Mouse (Mus musculus) kidney, postnatal 0 days (tissue): ENCODE measurements around the gene Mnt. TPM values are rescaled to one million over a fixed set of nuclear protein-coding genes. Genes with fewer than 3 reads are reported as not detected.

Source experiments
- ATAC-seq: fragments of 200-750 bp; cut with Nextera tagmentation; replicated peaks from 2 replicates; pipeline ENCODE4 v1.8.0; 2017; ENCODE audit warnings: low read depth, moderate number of reproducible peaks, moderate TSS enrichment, moderate library complexity; ENCODE audit not compliant: low FRiP score
- DNase-seq: peaks from one replicate; pipeline ENCODE4 v3.0.0-alpha.2; 2016; ENCODE audit warnings: low spot score
- H3K27ac ChIP-seq: fragments of 300-500 bp; sonication (generic); 2 replicates; pipeline ENCODE4 v1.5.1; 2014; ENCODE audit warnings: mild to moderate bottlenecking
- H3K27me3 ChIP-seq: fragments of 300-500 bp; sonication (generic); 2 replicates; pipeline ENCODE4 v1.6.1; 2014; ENCODE audit warnings: low read length, mixed read lengths; ENCODE audit not compliant: insufficient read depth
- H3K36me3 ChIP-seq: fragments of 300-500 bp; sonication (generic); 2 replicates; pipeline ENCODE4 v1.6.1; 2014; ENCODE audit warnings: low read length, mixed read lengths; ENCODE audit not compliant: insufficient read depth
- H3K4me1 ChIP-seq: fragments of 300-500 bp; sonication (generic); replicated peaks from 2 replicates; pipeline ENCODE4 v1.6.1; 2014; ENCODE audit warnings: antibody characterized with exemption, low read length, mixed read lengths; ENCODE audit not compliant: insufficient read depth
- H3K4me2 ChIP-seq: fragments of 300-500 bp; sonication (generic); 2 replicates; pipeline ENCODE4 v1.6.1; 2014; ENCODE audit warnings: mild to moderate bottlenecking, low read length, moderate library complexity, mixed read lengths
- H3K4me3 ChIP-seq: fragments of 300-500 bp; sonication (generic); replicated peaks from 2 replicates; pipeline ENCODE4 v1.5.1; 2014; ENCODE audit warnings: low read depth, low read length
- H3K9ac ChIP-seq: fragments of 300-500 bp; sonication (generic); 2 replicates; pipeline ENCODE4 v1.6.1; 2014; ENCODE audit warnings: low read depth, low read length
- H3K9me3 ChIP-seq: fragments of 300-500 bp; sonication (generic); replicated peaks from 2 replicates; pipeline ENCODE4 v1.6.1; 2016; ENCODE audit warnings: low read length, inconsistent platforms, mixed read lengths
- CTCF ChIP-seq: IDR thresholded peaks from 2 replicates; pipeline ENCODE4 v1.5.1; 2016; ENCODE audit warnings: antibody characterized with exemption, low read depth, mild to moderate bottlenecking, moderate library complexity
- WGBS: fragments of 180-500 bp; shearing (Covaris S2); extraction: QIAGEN DNeasy Blood & Tissue Kit; methylation state at CpG from one replicate; pipeline ENCODE4 v1.1.7; 2014; 5-methylcytosine and 5-hydroxymethylcytosine counted together
- microRNA-seq: library from miRNA; unstranded; fragments of <30 nt; microRNA quantifications from one replicate; pipeline ENCODE4, GENCODE M21; 2016
- polyA plus RNA-seq: library from polyadenylated mRNA; unstranded; fragments of >200 nt; fragmentation: Nextera tagmentation; extraction: Ambion mirVana; gene quantifications from 2 replicates; pipeline ENCODE4 v1.2.1, GENCODE M21; 2015

The Mnt gene
- polyA plus RNA-seq, 1 experiment from 2014 or later = 5.7 TPM

- Histone ChIP-seq H3K9ac (no peak overlapping the region), H3K4me2 (no peak overlapping the region), H3K27ac (no peak overlapping the region), H3K36me3 (no peaks in the 10 kb centered on the region), H3K4me1 (peaks cover under 1% of the 10 kb centered on the region; the same call in 1 of the 2 replicates), H3K27me3 (no peaks in the 10 kb centered on the region), H3K4me3 (no peak overlapping the region), H3K9me3 (no peaks in the 10 kb centered on the region)
- ATAC-seq = no peak
- TF ChIP-seq CTCF = no peak
- WGBS = 72% methylated on average over 14 of the region's 14 CpGs
- DNase-seq = no peak
Measured at GRCm38 (mm10) chr11:74881979-74882378, 51.3 kb downstream of the Mnt start.

- Histone ChIP-seq H3K27me3 (no peaks in the 10 kb centered on the region), H3K4me3 (no peak overlapping the region), H3K27ac (no peak overlapping the region), H3K36me3 (no peaks in the 10 kb centered on the region), H3K9me3 (no peaks in the 10 kb centered on the region), H3K9ac (no peak overlapping the region), H3K4me1 (no peaks in the 10 kb centered on the region), H3K4me2 (no peak overlapping the region)
- DNase-seq = no peak
- TF ChIP-seq CTCF = no peak
- ATAC-seq = no peak
- 91% methylated on average over 10 of the region's 10 CpGs for WGBS
Measured at GRCm38 (mm10) chr11:74883098-74883497, 52.4 kb downstream of the Mnt start.

- Histone ChIP-seq H3K4me3 (no peak overlapping the region), H3K4me2 (no peak overlapping the region), H3K27ac (no peak overlapping the region), H3K4me1 (peaks cover 4% of the 10 kb centered on the region; the same call in 1 of the 2 replicates), H3K36me3 (0 out of 2 replicates have a peak, but pooled peaks cover 2% of the 10 kb centered on the region), H3K9me3 (no peaks in the 10 kb centered on the region), H3K9ac (no peak overlapping the region), H3K27me3 (no peaks in the 10 kb centered on the region)
- WGBS = 82% methylated on average over 4 of the region's 4 CpGs
- no peak for DNase-seq
- TF ChIP-seq CTCF = no peak
- no peak for ATAC-seq
Measured at GRCm38 (mm10) chr11:74894619-74895018, 63.9 kb downstream of the Mnt start.

Small RNA genes within 50 kb of the gene (microRNA-seq; reads per million reads assigned to microRNA genes)
- gene Mir6926 = not detected

Other genes starting within 250 kb of the Mnt start
- gene Rap1gap2, start 220.0 kb upstream of the Mnt start, polyA plus RNA-seq = 9.1 and 11.4 TPM in 2 replicates
- 0.23 and 0.33 TPM in 2 replicates for gene Ccdc92b, start 211.3 kb upstream of the Mnt start, polyA plus RNA-seq
- 32.6 TPM in 2 replicates for gene Cluh, start 181.4 kb upstream of the Mnt start, polyA plus RNA-seq
- gene Pafah1b1, start 106.2 kb upstream of the Mnt start, polyA plus RNA-seq = 51.4 and 53.0 TPM in 2 replicates
- 27.1 and 31.6 TPM in 2 replicates for gene Mettl16, start 60.1 kb upstream of the Mnt start, polyA plus RNA-seq
- gene Sgsm2, start 66.1 kb downstream of the Mnt start, polyA plus RNA-seq = 4.9 TPM in 2 replicates
- gene Tsr1, start 67.2 kb downstream of the Mnt start, polyA plus RNA-seq = 31.6 and 32.7 TPM in 2 replicates
- gene Smg6, start 94.9 kb downstream of the Mnt start, polyA plus RNA-seq = 11.9 and 12.5 TPM in 2 replicates
- gene Srr, start 95.0 kb downstream of the Mnt start, polyA plus RNA-seq = 23.3 and 24.4 TPM in 2 replicates